Comparison of ENCODE assay signal across 16 mouse cellular contexts in genomic region chr8:61450916-61451575, GRCm38 (mm10). TPM values are rescaled to one million over a fixed set of nuclear protein-coding genes. Genes with fewer than 3 reads are reported as not detected.
DNase-seq lines count a peak whose midpoint lies in the region; ATAC-seq and TF ChIP-seq lines count a peak whose summit lies in the region.
"Had no signal": no experiment of that assay in that cellular context is flagged by ENCODE, and none has a peak within 500 bp of the region (broad histone marks: within the 10 kb centered on the region; RNA-seq: fewer than 3 reads in every experiment).

No protein-coding gene starts in this region.

- no peaks in the 10 kb centered on the region for H3K79me2 ChIP-seq in myocyte (ENCODE audit: control insufficient read depth, insufficient read depth)

- peak overlapping the region; percentile 40; the same call in 1 of the 2 replicates for H3K4me2 ChIP-seq in intestine, postnatal 0 days (replicated peaks; ENCODE audit: low read depth)
- H3K4me2 ChIP-seq in intestine, embryonic 15.5 days (replicated peaks): no peak overlapping the region
- H3K4me2 ChIP-seq in myocyte (ENCODE audit: low read depth): peak overlapping the region; percentile 12
- H3K4me2 ChIP-seq: heart, embryonic 15.5 days had no signal

- no peaks in the 10 kb centered on the region for H3K36me3 ChIP-seq in intestine, postnatal 0 days (ENCODE audit: control insufficient read depth, insufficient read depth)
- no peaks in the 10 kb centered on the region for H3K36me3 ChIP-seq in intestine, embryonic 15.5 days
- H3K36me3 ChIP-seq in myocyte (ENCODE audit: control insufficient read depth, insufficient read depth): no peaks in the 10 kb centered on the region
- H3K36me3 ChIP-seq in midbrain, embryonic 10.5 days: no peaks in the 10 kb centered on the region
- H3K36me3 ChIP-seq: heart, embryonic 15.5 days had no signal

- H3K9me3 ChIP-seq in intestine, postnatal 0 days (ENCODE audit: control insufficient read depth): no peaks in the 10 kb centered on the region
- H3K9me3 ChIP-seq in intestine, embryonic 15.5 days: no peaks in the 10 kb centered on the region
- no peaks in the 10 kb centered on the region for H3K9me3 ChIP-seq in midbrain, embryonic 10.5 days (replicated peaks)
- H3K9me3 ChIP-seq: heart, embryonic 15.5 days had no signal

- ATAC-seq in intestine, postnatal 0 days: no peak
- no peak for ATAC-seq in intestine, embryonic 15.5 days
- ATAC-seq in common myeloid progenitor, adult 5-6 weeks (replicated peaks; ENCODE audit: low read depth, poor library complexity, severe bottlenecking): peak; percentile 67
- ATAC-seq: forebrain, postnatal 0 days had no signal

- peak; percentile 83 for DNase-seq in CD4-positive helper T cell, adult 2 months (ENCODE audit: low read depth, low spot score)
- DNase-seq in midbrain, embryonic 10.5 days (ENCODE audit: low spot score): no peak
- no peak for DNase-seq in adrenal gland, adult (ENCODE audit: inconsistent age in 2 of 2, low spot score in 1 of 2)
- no peak for DNase-seq in frontal cortex, postnatal 10 days (ENCODE audit: low spot score in 2 of 2)
- DNase-seq: adrenal gland, postnatal 10 days; cerebellum, adult 11-12 months; embryo, embryonic 11 days; forebrain, postnatal 0 days; kidney, postnatal 36 days; liver; midbrain, embryonic 14.5 days had no signal

- H3K27me3 ChIP-seq in intestine, postnatal 0 days (replicated peaks; ENCODE audit: control insufficient read depth, insufficient read depth, low read length): no peaks in the 10 kb centered on the region
- H3K27me3 ChIP-seq in intestine, embryonic 15.5 days (replicated peaks): no peaks in the 10 kb centered on the region
- H3K27me3 ChIP-seq in myocyte (ENCODE audit: control insufficient read depth, insufficient read depth, insufficient read length): no peaks in the 10 kb centered on the region
- H3K27me3 ChIP-seq in midbrain, embryonic 10.5 days (ENCODE audit: low read depth, poor library complexity, severe bottlenecking): no peaks in the 10 kb centered on the region
- H3K27me3 ChIP-seq: heart, embryonic 15.5 days had no signal

- no peaks in the 10 kb centered on the region; the same call in 1 of the 2 replicates for H3K4me1 ChIP-seq in intestine, postnatal 0 days (replicated peaks; ENCODE audit: control insufficient read depth, insufficient read depth, low read length)
- H3K4me1 ChIP-seq in intestine, embryonic 15.5 days (replicated peaks): 0 out of 2 replicates have a peak, but pooled peaks cover 4% of the 10 kb centered on the region
- peaks cover 3% of the 10 kb centered on the region; the same call in 1 of the 2 replicates for H3K4me1 ChIP-seq in midbrain, embryonic 10.5 days
- H3K4me1 ChIP-seq: heart, embryonic 15.5 days had no signal

- no peak for TF ChIP-seq POLR2A in myocyte (IDR thresholded peaks at IDR 0.05; ENCODE audit: insufficient read length, low read depth)

- H3K27ac ChIP-seq in intestine, postnatal 0 days (ENCODE audit: low read depth, low read length): no peak overlapping the region; the same call in 1 of the 2 replicates
- H3K27ac ChIP-seq in intestine, embryonic 15.5 days: no peak overlapping the region
- H3K27ac ChIP-seq in midbrain, embryonic 10.5 days (replicated peaks): no peak overlapping the region
- H3K27ac ChIP-seq: heart, embryonic 15.5 days had no signal

- H3K4me3 ChIP-seq in intestine, postnatal 0 days (ENCODE audit: low read depth, low read length): no peak overlapping the region
- no peak overlapping the region for H3K4me3 ChIP-seq in intestine, embryonic 15.5 days (replicated peaks)
- H3K4me3 ChIP-seq in myocyte: no peak overlapping the region
- no peak overlapping the region for H3K4me3 ChIP-seq in midbrain, embryonic 10.5 days
- H3K4me3 ChIP-seq: heart, embryonic 15.5 days had no signal

- no peak overlapping the region for H3K9ac ChIP-seq in intestine, postnatal 0 days (ENCODE audit: low read depth, low read length)
- H3K9ac ChIP-seq in intestine, embryonic 15.5 days: no peak overlapping the region
- H3K9ac ChIP-seq: forebrain, postnatal 0 days; heart, embryonic 15.5 days had no signal

- no peak for TF ChIP-seq CTCF in intestine, postnatal 0 days (IDR thresholded peaks at IDR 0.05; ENCODE audit: low read depth)

- WGBS in intestine, postnatal 0 days: 82% methylated on average over 9 of the region's 9 CpGs
- WGBS in intestine, embryonic 15.5 days: 84% methylated on average over 9 of the region's 9 CpGs
- WGBS in midbrain, embryonic 10.5 days: 89% methylated on average over 9 of the region's 9 CpGs

- no peak overlapping the region for H3ac ChIP-seq in myocyte (ENCODE audit: control insufficient read depth, insufficient read length)

TF ChIP-seq in myocyte, 11 proteins besides CTCF, POLR2A, EP300 and RAD21:
- TF ChIP-seq USF1 (IDR thresholded peaks at IDR 0.05; ENCODE audit: low read depth): no peak
- no peak for TF ChIP-seq REST (IDR thresholded peaks at IDR 0.05; ENCODE audit: insufficient read depth, insufficient read length)
- TF ChIP-seq SRF (IDR thresholded peaks at IDR 0.05; ENCODE audit: control insufficient read depth, insufficient read length, low read depth): no peak
- no peak for TF ChIP-seq POLR2AphosphoS2 (IDR thresholded peaks at IDR 0.05; ENCODE audit: insufficient read length, low read depth)
- TF ChIP-seq MYOD1 (IDR thresholded peaks at IDR 0.05; ENCODE audit: control insufficient read depth in 1 of 3, insufficient read length in 2 of 3, low read depth in 2 of 3): no peak
- no peak for TF ChIP-seq MAX (IDR thresholded peaks at IDR 0.05; ENCODE audit: low read depth)
- TF ChIP-seq MYOG (IDR thresholded peaks at IDR 0.05; ENCODE audit: control insufficient read depth in 1 of 3, insufficient read depth in 1 of 3, insufficient read length in 2 of 3, low read depth in 2 of 3): no peak
- TF ChIP-seq TCF12 (IDR thresholded peaks at IDR 0.05; ENCODE audit: insufficient read depth, poor library complexity, severe bottlenecking): no peak
- no peak for TF ChIP-seq CEBPB (IDR thresholded peaks at IDR 0.05; ENCODE audit: insufficient read depth, poor library complexity, severe bottlenecking)
- TF ChIP-seq E2F4 (IDR thresholded peaks at IDR 0.05; ENCODE audit: insufficient read depth): no peak
- TF ChIP-seq TCF3 (IDR thresholded peaks at IDR 0.05; ENCODE audit: insufficient read length, low read depth): no peak

RNA-seq across cellular contexts. Expression of gene Cbr4, which starts 36.5 kb away (rescaled TPM):
- 50.2 and 51.2 TPM in 2 replicates for polyA plus RNA-seq in intestine, postnatal 0 days (2015; fragmentation: Nextera tagmentation; extraction: Ambion mirVana)
- polyA plus RNA-seq in intestine, embryonic 15.5 days (2015; fragmentation: Nextera tagmentation; extraction: Ambion mirVana): 29.8 and 34.1 TPM in 2 replicates
- total RNA-seq in common myeloid progenitor, adult 5-6 weeks (2017): 30.8 and 47.0 TPM in 2 replicates
- 14.8 TPM for polyA plus RNA-seq in myocyte (2012; fragmentation: generic; extraction: Trizol)
- polyA plus RNA-seq in midbrain, embryonic 10.5 days (2016; fragmentation: Nextera tagmentation; extraction: Ambion mirVana): 28.1 and 30.0 TPM in 2 replicates
